Mouse (Mus musculus) thymus, adult 2 months (tissue): ENCODE results near the gene Tmem255b.

Experiments used
- CTCF ChIP-seq: fragments of 200-500 bp; IDR thresholded peaks from 2 replicates; pipeline ENCODE4 v1.5.1; 2012; ENCODE audit warnings: mild to moderate bottlenecking, control low read depth, low read length, moderate library complexity, borderline replicate concordance; ENCODE audit not compliant: control insufficient read depth, poor library complexity, insufficient read depth; ENCODE audit errors: extremely low read depth
- POLR2A ChIP-seq: fragments of 200-500 bp; IDR thresholded peaks from 2 replicates; pipeline ENCODE4 v1.6.1; 2012; ENCODE audit warnings: mild to moderate bottlenecking, low read length, control low read depth, moderate library complexity; ENCODE audit not compliant: control insufficient read depth, poor library complexity, insufficient read depth; ENCODE audit errors: extremely low read depth

GRCm38 (mm10) chr8:13430866-13431265 lies 4.1 kb upstream of the Tmem255b start:
- no peak for TF ChIP-seq CTCF
- no peak for TF ChIP-seq POLR2A
